Mouse (Mus musculus): Measurements from ENCODE around the gene Efhc1. TPM values are rescaled to one million over a fixed set of nuclear protein-coding genes. Genes with fewer than 3 reads are reported as not detected.

Efhc1 gene
- total and polyA plus RNA-seq, 3 experiments: not detected

GRCm38 (mm10) chr1:20986378-20987056 lies 35.1 kb downstream of the Efhc1 start:
- H3K27ac ChIP-seq (ENCODE audit: insufficient read depth, low read depth): no peak overlapping the region
- no peak overlapping the region for H3K4me3 ChIP-seq (replicated peaks in 1 of 3; ENCODE audit: low read depth in 2 of 3, low read length in 2 of 3, poor library complexity in 1 of 3)
- dilution Hi-C loops (cut with MboI; ENCODE audit: extremely low pct_ligation_motif_present, extremely low pct_unique_long_range_greater_than_20kb, low sequenced_read_pairs): no loop called here
- no peak overlapping the region for H3K4me2 ChIP-seq (ENCODE audit: insufficient read depth, low read depth, poor library complexity, severe bottlenecking)
- TF ChIP-seq MYC (IDR thresholded peaks at IDR 0.05; ENCODE audit: low read depth, low read length) (no peak), ZNF384 (IDR thresholded peaks at IDR 0.05; ENCODE audit: low read depth, low read length) (no peak), ZKSCAN1 (IDR thresholded peaks at IDR 0.05; ENCODE audit: borderline replicate concordance, low read depth, low read length) (no peak), IRF4 (IDR thresholded peaks at IDR 0.05; ENCODE audit: low read depth, low read length) (no peak), SMC3 (IDR thresholded peaks at IDR 0.05; ENCODE audit: low read depth, low read length) (no peak), MXI1 (IDR thresholded peaks at IDR 0.05; ENCODE audit: low read depth, low read length) (no peak), RAD21 (IDR thresholded peaks at IDR 0.05; ENCODE audit: low read depth, low read length) (no peak)
- H3K36me3 ChIP-seq (replicated peaks in 1 of 2; ENCODE audit: control insufficient read depth in 1 of 2, insufficient read depth in 1 of 2, low read length in 1 of 2): no peaks in the 10 kb centered on the region
- peaks cover 5 to 34% of the 10 kb centered on the region in 2 experiments; a peak in 3 of 4 replicates for H3K4me1 ChIP-seq (ENCODE audit: control insufficient read depth in 1 of 2, insufficient read depth in 2 of 2)
- H3K79me2 ChIP-seq (replicated peaks; ENCODE audit: control insufficient read depth, extremely low read depth, insufficient read depth, poor library complexity, severe bottlenecking): no peaks in the 10 kb centered on the region
- H3K27me3 ChIP-seq (replicated peaks): no peaks in the 10 kb centered on the region
- H3K9ac ChIP-seq (ENCODE audit: insufficient read depth, low read depth): no peak overlapping the region
- no peaks in the 10 kb centered on the region for H3K9me3 ChIP-seq (replicated peaks; ENCODE audit: low read length)
- no peak for DNase-seq (ENCODE audit: extremely low read depth)
- in situ Hi-C loops (cut with MboI; ENCODE audit: low pct_ligation_motif_present, low pct_unique_long_range_greater_than_20kb, low sequenced_read_pairs): no loop called here

- no peak overlapping the region for H3K4me2 ChIP-seq (ENCODE audit: insufficient read depth, low read depth, poor library complexity, severe bottlenecking)
- dilution Hi-C loops (cut with MboI; ENCODE audit: extremely low pct_ligation_motif_present, extremely low pct_unique_long_range_greater_than_20kb, low sequenced_read_pairs) (no loop called here), in situ Hi-C loops (cut with MboI; ENCODE audit: low pct_ligation_motif_present, low pct_unique_long_range_greater_than_20kb, low sequenced_read_pairs) (no loop called here)
- H3K9me3 ChIP-seq (replicated peaks; ENCODE audit: low read length): no peaks in the 10 kb centered on the region
- H3K79me2 ChIP-seq (replicated peaks; ENCODE audit: control insufficient read depth, extremely low read depth, insufficient read depth, poor library complexity, severe bottlenecking): no peaks in the 10 kb centered on the region
- H3K36me3 ChIP-seq (replicated peaks in 1 of 2; ENCODE audit: control insufficient read depth in 1 of 2, insufficient read depth in 1 of 2, low read length in 1 of 2): no peaks in the 10 kb centered on the region
- no peak overlapping the region for H3K9ac ChIP-seq (ENCODE audit: insufficient read depth, low read depth)
- no peak for DNase-seq (ENCODE audit: extremely low read depth)
- H3K27me3 ChIP-seq (replicated peaks): no peaks in the 10 kb centered on the region
- H3K27ac ChIP-seq (ENCODE audit: insufficient read depth, low read depth): no peak overlapping the region
- H3K4me1 ChIP-seq (ENCODE audit: control insufficient read depth in 1 of 2, insufficient read depth in 2 of 2): peaks cover 5 to 24% of the 10 kb centered on the region in 2 experiments; a peak in 3 of 4 replicates
- H3K4me3 ChIP-seq (replicated peaks in 1 of 3; ENCODE audit: low read depth in 2 of 3, low read length in 2 of 3, poor library complexity in 1 of 3): no peak overlapping the region
- TF ChIP-seq TCF12 (IDR thresholded peaks at IDR 0.05; ENCODE audit: low read depth, low read length): no peak
- TF ChIP-seq MYC (IDR thresholded peaks at IDR 0.05; ENCODE audit: low read depth, low read length): no peak
- no peak for TF ChIP-seq NRF1 (IDR thresholded peaks at IDR 0.05; ENCODE audit: low read depth, low read length)
- no peak for TF ChIP-seq CHD2 (IDR thresholded peaks at IDR 0.05; ENCODE audit: low read length)
- TF ChIP-seq MAZ (IDR thresholded peaks at IDR 0.05; ENCODE audit: low read depth, low read length): no peak
- no peak for TF ChIP-seq CHD1 (IDR thresholded peaks at IDR 0.05; ENCODE audit: low read depth, low read length)
- TF ChIP-seq ZNF384 (IDR thresholded peaks at IDR 0.05; ENCODE audit: low read depth, low read length): no peak
- TF ChIP-seq UBTF (IDR thresholded peaks at IDR 0.05; ENCODE audit: low read depth, low read length): no peak
- no peak for TF ChIP-seq POLR2A (IDR thresholded peaks at IDR 0.05; ENCODE audit: low read depth, low read length)
- no peak for TF ChIP-seq CTCF (conservative IDR thresholded peaks at IDR 0.05 in 1 of 2, IDR thresholded peaks at IDR 0.05 in 1 of 2; ENCODE audit: low read depth in 2 of 2, low read length in 2 of 2)
- TF ChIP-seq SMC3 (IDR thresholded peaks at IDR 0.05; ENCODE audit: low read depth, low read length): no peak
- TF ChIP-seq IRF4 (IDR thresholded peaks at IDR 0.05; ENCODE audit: low read depth, low read length): no peak
- no peak for TF ChIP-seq MXI1 (IDR thresholded peaks at IDR 0.05; ENCODE audit: low read depth, low read length)
- no peak for TF ChIP-seq SIN3A (IDR thresholded peaks at IDR 0.05; ENCODE audit: low read length)
- no peak for TF ChIP-seq ETS1 (conservative IDR thresholded peaks at IDR 0.05; ENCODE audit: low read depth, low read length)
- TF ChIP-seq POLR2AphosphoS2 (IDR thresholded peaks at IDR 0.05; ENCODE audit: low read depth, low read length): no peak
Observed at GRCm38 (mm10) chr1:20989461-20990083, 38.1 kb downstream of the Efhc1 start.
